Mouse (Mus musculus) forebrain, embryonic 11.5 days (tissue): ENCODE data around the gene Fam25c. TPM values are rescaled to one million over a fixed set of nuclear protein-coding genes. Genes with fewer than 3 reads are reported as not detected.

Experiments used
- ATAC-seq: fragments of 200-750 bp; cut with Nextera tagmentation; replicated peaks from 2 replicates; pipeline ENCODE4 v1.8.0; 2017; ENCODE audit warnings: moderate TSS enrichment; ENCODE audit not compliant: low FRiP score
- DNase-seq: peaks from one replicate; pipeline ENCODE4 v3.0.0-alpha.2; 2017; ENCODE audit warnings: low spot score
- H3K27ac ChIP-seq: fragments of 300-500 bp; sonication (generic); 2 replicates; pipeline ENCODE4 v1.5.1; 2014; ENCODE audit warnings: low read depth, low read length
- H3K27me3 ChIP-seq: fragments of 300-500 bp; sonication (generic); 2 replicates; pipeline ENCODE4 v1.6.1; 2014; ENCODE audit warnings: mild to moderate bottlenecking, low read length, mixed read lengths; ENCODE audit not compliant: control insufficient read depth, insufficient read depth
- H3K36me3 ChIP-seq: fragments of 300-500 bp; sonication (generic); 2 replicates; pipeline ENCODE4 v1.6.1; 2014; ENCODE audit warnings: mild to moderate bottlenecking, low read length, moderate library complexity, mixed read lengths; ENCODE audit not compliant: control insufficient read depth, insufficient read depth
- H3K4me1 ChIP-seq: fragments of 300-500 bp; sonication (generic); replicated peaks from 2 replicates; pipeline ENCODE4 v1.6.1; 2014; ENCODE audit warnings: low read length, mixed read lengths; ENCODE audit not compliant: control insufficient read depth, insufficient read depth
- H3K4me2 ChIP-seq: fragments of 300-500 bp; sonication (generic); 2 replicates; pipeline ENCODE4 v1.6.1; 2014; ENCODE audit warnings: low read depth, mild to moderate bottlenecking, low read length, moderate library complexity, mixed read lengths; ENCODE audit not compliant: severe bottlenecking
- H3K4me3 ChIP-seq: fragments of 300-500 bp; sonication (generic); 2 replicates; pipeline ENCODE4 v1.5.1; 2014; ENCODE audit warnings: low read depth, low read length
- H3K9ac ChIP-seq: fragments of 300-500 bp; sonication (generic); 2 replicates; pipeline ENCODE4 v1.6.1; 2014; ENCODE audit warnings: low read length
- H3K9me3 ChIP-seq: fragments of 300-500 bp; sonication (generic); 2 replicates; pipeline ENCODE4 v1.6.1; 2016; ENCODE audit warnings: low read length, mixed read lengths; ENCODE audit not compliant: control insufficient read depth
- WGBS: fragments of 180-500 bp; shearing (Covaris S2); extraction: QIAGEN DNeasy Blood & Tissue Kit; methylation state at CpG from one replicate; pipeline ENCODE4 v1.1.7; 2014; 5-methylcytosine and 5-hydroxymethylcytosine counted together
- polyA plus RNA-seq: library from polyadenylated mRNA; unstranded; fragments of >200 nt; fragmentation: Nextera tagmentation; extraction: Ambion mirVana; gene quantifications from 2 replicates; pipeline ENCODE4 v1.2.1, GENCODE M21; 2014

Fam25c gene
- polyA plus RNA-seq, 1 experiment from 2014 or later: not detected

GRCm38 (mm10) chr14:34382921-34383704 lies 27.9 kb upstream of the Fam25c start:
- H3K9ac ChIP-seq: no peak overlapping the region
- WGBS: 92% methylated on average over 9 of the region's 9 CpGs

GRCm38 (mm10) chr14:34378560-34379331 lies 23.5 kb upstream of the Fam25c start:
- Histone ChIP-seq H3K27me3 (no peaks in the 10 kb centered on the region), H3K9me3 (no peaks in the 10 kb centered on the region), H3K36me3 (no peaks in the 10 kb centered on the region), H3K4me2 (no peak overlapping the region), H3K9ac (no peak overlapping the region), H3K4me3 (no peak overlapping the region), H3K27ac (no peak overlapping the region), H3K4me1 (peaks cover 2% of the 10 kb centered on the region; the same call in 1 of the 2 replicates)
- WGBS: 51% methylated on average over 11 of the region's 11 CpGs
- DNase-seq: peak; percentile 52
- peak; percentile 39; the same call in 1 of the 2 replicates for ATAC-seq

More at GRCm38 (mm10) chr14:34382921-34383704, 27.9 kb upstream of the Fam25c start:
- DNase-seq: no peak
- Histone ChIP-seq H3K9me3 (no peaks in the 10 kb centered on the region), H3K4me2 (no peak overlapping the region), H3K36me3 (no peaks in the 10 kb centered on the region), H3K4me3 (no peak overlapping the region), H3K27ac (no peak overlapping the region), H3K4me1 (peaks cover 2% of the 10 kb centered on the region; the same call in 1 of the 2 replicates), H3K27me3 (no peaks in the 10 kb centered on the region)
- no peak for ATAC-seq

- ATAC-seq: no peak
- Histone ChIP-seq H3K4me2 (no peak overlapping the region), H3K36me3 (no peaks in the 10 kb centered on the region), H3K9me3 (no peaks in the 10 kb centered on the region), H3K4me1 (peaks cover 2% of the 10 kb centered on the region; the same call in 1 of the 2 replicates), H3K27me3 (no peaks in the 10 kb centered on the region), H3K9ac (no peak overlapping the region), H3K4me3 (no peak overlapping the region), H3K27ac (no peak overlapping the region)
- DNase-seq: no peak
- WGBS: 85% methylated on average over 4 of the region's 4 CpGs
These were observed 21.9 kb upstream of the Fam25c start for GRCm38 (mm10) chr14:34377121-34377520.

GRCm38 (mm10) chr14:34375941-34376340 lies 20.7 kb upstream of the Fam25c start:
- DNase-seq (no peak), ATAC-seq (no peak)
- Histone ChIP-seq H3K4me3 (no peak overlapping the region), H3K27me3 (no peaks in the 10 kb centered on the region), H3K9ac (no peak overlapping the region), H3K4me1 (peaks cover 2% of the 10 kb centered on the region; the same call in 1 of the 2 replicates), H3K27ac (no peak overlapping the region), H3K4me2 (no peak overlapping the region), H3K36me3 (no peaks in the 10 kb centered on the region), H3K9me3 (no peaks in the 10 kb centered on the region)
- 85% methylated on average over 5 of the region's 5 CpGs for WGBS

GRCm38 (mm10) chr14:34375415-34375904 lies 20.2 kb upstream of the Fam25c start, which contains the start of gene Mmrn2:
Gene Mmrn2, plus strand, starts transcription at chr14:34375465.
- Histone ChIP-seq H3K27ac (no peak within 1 kb of the TSS), H3K4me2 (no peak within 1 kb of the TSS), H3K9me3 (no peaks in the 10 kb centered on the region), H3K9ac (no peak within 1 kb of the TSS), H3K4me1 (peaks cover 2% of the 10 kb centered on the region; the same call in 1 of the 2 replicates), H3K36me3 (no peaks in the 10 kb centered on the region), H3K4me3 (no peak within 1 kb of the TSS), H3K27me3 (no peaks in the 10 kb centered on the region)
- no peak for DNase-seq
- no peak for ATAC-seq
- 82% methylated on average over 13 of the region's 13 CpGs for WGBS

GRCm38 (mm10) chr14:34374577-34374976 lies 19.3 kb upstream of the Fam25c start, which contains the start of gene Sncg:
Gene Sncg, minus strand, starts transcription at chr14:34374789.
- ATAC-seq (no peak), DNase-seq (no peak)
- no peak within 1 kb of the TSS for H3K27ac ChIP-seq

GRCm38 (mm10) chr14:34373581-34373980 lies 18.3 kb upstream of the Fam25c start:
- DNase-seq (no peak), ATAC-seq (no peak)
- H3K36me3 ChIP-seq: no peaks in the 10 kb centered on the region
- H3K4me3 ChIP-seq: no peak overlapping the region
- H3K9me3 ChIP-seq: no peaks in the 10 kb centered on the region
- H3K9ac ChIP-seq: no peak overlapping the region
- no peaks in the 10 kb centered on the region for H3K27me3 ChIP-seq
- 87% methylated on average over 6 of the region's 6 CpGs for WGBS
- H3K27ac ChIP-seq: no peak overlapping the region
- 0 out of 2 replicates have a peak, but pooled peaks cover 2% of the 10 kb centered on the region for H3K4me1 ChIP-seq
- H3K4me2 ChIP-seq: no peak overlapping the region

More at GRCm38 (mm10) chr14:34374577-34374976, 19.3 kb upstream of the Fam25c start, which contains the start of gene Sncg:
- Histone ChIP-seq H3K4me3 (no peak within 1 kb of the TSS), H3K9me3 (no peaks in the 10 kb centered on the region), H3K4me2 (no peak within 1 kb of the TSS), H3K4me1 (peaks cover 2% of the 10 kb centered on the region; the same call in 1 of the 2 replicates), H3K9ac (no peak within 1 kb of the TSS), H3K27me3 (no peaks in the 10 kb centered on the region), H3K36me3 (no peaks in the 10 kb centered on the region)
- WGBS: 72% methylated on average over 10 of the region's 10 CpGs

- Histone ChIP-seq H3K4me3 (no peak overlapping the region), H3K4me2 (no peak overlapping the region), H3K27me3 (no peaks in the 10 kb centered on the region), H3K4me1 (no peaks in the 10 kb centered on the region), H3K9ac (no peak overlapping the region), H3K27ac (no peak overlapping the region), H3K9me3 (no peaks in the 10 kb centered on the region), H3K36me3 (no peaks in the 10 kb centered on the region)
- WGBS: 82% methylated on average over 6 of the region's 6 CpGs
- DNase-seq: peak; percentile 62
- ATAC-seq: 0 out of 2 replicates have a peak, but pooled peaks have one; percentile 31
These were observed 17.4 kb upstream of the Fam25c start for GRCm38 (mm10) chr14:34372646-34373045.
